Mouse (Mus musculus) hindbrain, embryonic 15.5 days (tissue): ENCODE measurements around the gene Thbs1. TPM values are rescaled to one million over a fixed set of nuclear protein-coding genes. Genes with fewer than 3 reads are reported as not detected.

Source experiments
- ATAC-seq: fragments of 200-750 bp; cut with Nextera tagmentation; 2 replicates; pipeline ENCODE4 v1.8.0; 2017; ENCODE audit warnings: low read depth, moderate number of reproducible peaks, moderate TSS enrichment; ENCODE audit not compliant: low FRiP score
- H3K27ac ChIP-seq: fragments of 300-500 bp; sonication (generic); replicated peaks from 2 replicates; pipeline ENCODE4 v1.5.1; 2015; ENCODE audit warnings: mild to moderate bottlenecking, inconsistent platforms
- H3K27me3 ChIP-seq: fragments of 300-500 bp; sonication (generic); 2 replicates; pipeline ENCODE4 v1.6.1; 2015; ENCODE audit warnings: control low read depth, inconsistent platforms
- H3K36me3 ChIP-seq: fragments of 300-500 bp; sonication (generic); 2 replicates; pipeline ENCODE4 v1.6.1; 2015; ENCODE audit warnings: control low read depth, inconsistent platforms
- H3K4me1 ChIP-seq: fragments of 300-500 bp; sonication (generic); replicated peaks from 2 replicates; pipeline ENCODE4 v1.6.1; 2015; ENCODE audit warnings: control low read depth, inconsistent platforms
- H3K4me2 ChIP-seq: fragments of 300-500 bp; sonication (generic); 2 replicates; pipeline ENCODE4 v1.6.1; 2015; ENCODE audit warnings: moderate library complexity, mild to moderate bottlenecking, inconsistent platforms
- H3K4me3 ChIP-seq: fragments of 300-500 bp; sonication (generic); 2 replicates; pipeline ENCODE4 v1.5.1; 2015; ENCODE audit warnings: mild to moderate bottlenecking, inconsistent platforms
- H3K9ac ChIP-seq: fragments of 300-500 bp; sonication (generic); 2 replicates; pipeline ENCODE4 v1.6.1; 2015; ENCODE audit warnings: inconsistent platforms
- H3K9me3 ChIP-seq: fragments of 300-500 bp; sonication (generic); 2 replicates; pipeline ENCODE4 v1.6.1; 2016; ENCODE audit warnings: control low read depth, inconsistent platforms
- WGBS: fragments of 180-500 bp; shearing (Covaris S2); methylation state at CpG from one replicate; pipeline ENCODE4 v1.1.7; 2015; 5-methylcytosine and 5-hydroxymethylcytosine counted together
- polyA plus RNA-seq: library from polyadenylated mRNA; unstranded; fragments of >200 nt; fragmentation: Nextera tagmentation; extraction: Ambion mirVana; gene quantifications from 2 replicates; pipeline ENCODE4 v1.2.1, GENCODE M21; 2015

Gene Thbs1
- polyA plus RNA-seq: 6.4 and 6.9 TPM in 2 replicates

- no peaks in the 10 kb centered on the region for H3K36me3 ChIP-seq
- peaks cover 11% of the 10 kb centered on the region for H3K27me3 ChIP-seq
- peak within 1 kb of the TSS; percentile 97 for H3K4me2 ChIP-seq
- peaks cover 46% of the 10 kb centered on the region for H3K4me1 ChIP-seq
- under 1% methylated on average over 30 of the region's 36 CpGs for WGBS
- H3K27ac ChIP-seq: no peak within 1 kb of the TSS
- H3K4me3 ChIP-seq: peak within 1 kb of the TSS; percentile 48
- no peaks in the 10 kb centered on the region for H3K9me3 ChIP-seq
- peak within 1 kb of the TSS; percentile 35 for H3K9ac ChIP-seq
- peak; percentile 76 for ATAC-seq
Measured at GRCm38 (mm10) chr2:118111488-118112131, at the start of gene Thbs1. Gene Thbs1 (plus strand): TSS chr2:118111876.

GRCm38 (mm10) chr2:118064121-118064764 is 47.4 kb upstream of the Thbs1 start:
- Histone ChIP-seq H3K27ac (no peak overlapping the region), H3K27me3 (no peaks in the 10 kb centered on the region), H3K36me3 (no peaks in the 10 kb centered on the region), H3K4me1 (no peaks in the 10 kb centered on the region), H3K4me2 (no peak overlapping the region), H3K9me3 (no peaks in the 10 kb centered on the region), H3K4me3 (no peak overlapping the region), H3K9ac (no peak overlapping the region)
- whole genome bisulfite sequencing: 87% methylated on average over 11 of the region's 11 CpGs
- no peak for ATAC-seq

- Histone ChIP-seq H3K9ac (no peak overlapping the region), H3K4me2 (no peak overlapping the region), H3K4me3 (no peak overlapping the region), H3K27ac (no peak overlapping the region), H3K4me1 (no peaks in the 10 kb centered on the region), H3K27me3 (no peaks in the 10 kb centered on the region), H3K9me3 (no peaks in the 10 kb centered on the region), H3K36me3 (no peaks in the 10 kb centered on the region)
- no peak for ATAC-seq
- 80% methylated on average over 8 of the region's 8 CpGs for WGBS
Measured at GRCm38 (mm10) chr2:118066065-118066770, 45.5 kb upstream of the Thbs1 start.

- no peak overlapping the region for H3K4me2 ChIP-seq
- H3K9ac ChIP-seq: no peak overlapping the region
- H3K4me3 ChIP-seq: no peak overlapping the region
- H3K4me1 ChIP-seq: no peaks in the 10 kb centered on the region
- H3K36me3 ChIP-seq: no peaks in the 10 kb centered on the region
- no peaks in the 10 kb centered on the region for H3K9me3 ChIP-seq
- no peak for ATAC-seq
- no peaks in the 10 kb centered on the region for H3K27me3 ChIP-seq
- H3K27ac ChIP-seq: no peak overlapping the region
- 74% methylated on average over 5 of the region's 5 CpGs for WGBS
Measured at GRCm38 (mm10) chr2:118069975-118070374, 41.7 kb upstream of the Thbs1 start.

GRCm38 (mm10) chr2:118072811-118073372 is 38.8 kb upstream of the Thbs1 start:
- whole genome bisulfite sequencing: 89% methylated on average over 7 of the region's 7 CpGs
- Histone ChIP-seq H3K27me3 (no peaks in the 10 kb centered on the region), H3K36me3 (no peaks in the 10 kb centered on the region), H3K9ac (no peak overlapping the region), H3K27ac (no peak overlapping the region), H3K4me2 (no peak overlapping the region), H3K4me3 (no peak overlapping the region), H3K4me1 (no peaks in the 10 kb centered on the region), H3K9me3 (no peaks in the 10 kb centered on the region)
- ATAC-seq: no peak

GRCm38 (mm10) chr2:118074030-118074429 is 37.6 kb upstream of the Thbs1 start:
- Histone ChIP-seq H3K36me3 (no peaks in the 10 kb centered on the region), H3K4me2 (no peak overlapping the region), H3K9ac (no peak overlapping the region), H3K4me1 (no peaks in the 10 kb centered on the region), H3K27ac (no peak overlapping the region), H3K4me3 (no peak overlapping the region), H3K9me3 (no peaks in the 10 kb centered on the region), H3K27me3 (no peaks in the 10 kb centered on the region)
- 26% methylated on average over 2 of the region's 2 CpGs for WGBS
- no peak for ATAC-seq

GRCm38 (mm10) chr2:118075165-118075564 is 36.5 kb upstream of the Thbs1 start:
- Histone ChIP-seq H3K27me3 (no peaks in the 10 kb centered on the region), H3K4me2 (no peak overlapping the region), H3K36me3 (no peaks in the 10 kb centered on the region), H3K27ac (no peak overlapping the region), H3K9ac (no peak overlapping the region), H3K4me3 (no peak overlapping the region), H3K4me1 (no peaks in the 10 kb centered on the region), H3K9me3 (no peaks in the 10 kb centered on the region)
- 88% methylated on average over 4 of the region's 4 CpGs for WGBS
- no peak for ATAC-seq

GRCm38 (mm10) chr2:118079131-118079530 is 32.5 kb upstream of the Thbs1 start:
- no peak overlapping the region for H3K9ac ChIP-seq
- H3K4me2 ChIP-seq: no peak overlapping the region
- H3K9me3 ChIP-seq: no peaks in the 10 kb centered on the region
- no peaks in the 10 kb centered on the region for H3K27me3 ChIP-seq
- no peak for ATAC-seq
- WGBS: 86% methylated on average over 4 of the region's 4 CpGs
- H3K36me3 ChIP-seq: no peaks in the 10 kb centered on the region
- no peak overlapping the region for H3K4me3 ChIP-seq
- no peaks in the 10 kb centered on the region for H3K4me1 ChIP-seq
- no peak overlapping the region for H3K27ac ChIP-seq

- ATAC-seq: no peak
- Histone ChIP-seq H3K4me3 (no peak overlapping the region), H3K9me3 (no peaks in the 10 kb centered on the region), H3K4me1 (no peaks in the 10 kb centered on the region), H3K27me3 (no peaks in the 10 kb centered on the region), H3K9ac (no peak overlapping the region), H3K36me3 (no peaks in the 10 kb centered on the region), H3K4me2 (no peak overlapping the region), H3K27ac (no peak overlapping the region)
- WGBS: 87% methylated on average over 5 of the region's 5 CpGs
Measured at GRCm38 (mm10) chr2:118081581-118081980, 30.1 kb upstream of the Thbs1 start.

- no peaks in the 10 kb centered on the region for H3K9me3 ChIP-seq
- H3K27me3 ChIP-seq: no peaks in the 10 kb centered on the region
- no peaks in the 10 kb centered on the region for H3K36me3 ChIP-seq
- H3K4me3 ChIP-seq: no peak overlapping the region
- H3K4me1 ChIP-seq: no peaks in the 10 kb centered on the region
- no peak overlapping the region for H3K27ac ChIP-seq
- 82% methylated on average over 6 of the region's 6 CpGs for WGBS
- H3K9ac ChIP-seq: no peak overlapping the region
- H3K4me2 ChIP-seq: no peak overlapping the region
- ATAC-seq: no peak
Measured at GRCm38 (mm10) chr2:118083652-118084051, 28.0 kb upstream of the Thbs1 start.

GRCm38 (mm10) chr2:118084693-118085092 is 27.0 kb upstream of the Thbs1 start:
- no peaks in the 10 kb centered on the region for H3K4me1 ChIP-seq
- ATAC-seq: no peak
- WGBS: 82% methylated on average over 3 of the region's 3 CpGs
- no peaks in the 10 kb centered on the region for H3K27me3 ChIP-seq
- H3K4me2 ChIP-seq: no peak overlapping the region
- no peaks in the 10 kb centered on the region for H3K9me3 ChIP-seq
- H3K36me3 ChIP-seq: no peaks in the 10 kb centered on the region
- H3K4me3 ChIP-seq: no peak overlapping the region
- no peak overlapping the region for H3K27ac ChIP-seq
- no peak overlapping the region for H3K9ac ChIP-seq

- Histone ChIP-seq H3K4me1 (no peaks in the 10 kb centered on the region), H3K4me2 (no peak overlapping the region), H3K27me3 (no peaks in the 10 kb centered on the region), H3K9ac (no peak overlapping the region), H3K36me3 (no peaks in the 10 kb centered on the region), H3K9me3 (no peaks in the 10 kb centered on the region), H3K4me3 (no peak overlapping the region), H3K27ac (no peak overlapping the region)
- no peak for ATAC-seq
- WGBS: 89% methylated on average over 2 of the region's 2 CpGs
Measured at GRCm38 (mm10) chr2:118085647-118086046, 26.0 kb upstream of the Thbs1 start.
